Mouse (Mus musculus) liver, adult 2 months (tissue): ENCODE measurements around the gene Smim26.

Source experiments
- CTCF ChIP-seq: fragments of 200-500 bp; IDR thresholded peaks from 2 replicates; pipeline ENCODE4 v1.5.1; 2011; ENCODE audit warnings: low read depth, low read length, control low read depth
- POLR2A ChIP-seq: fragments of 200-500 bp; IDR thresholded peaks from 2 replicates; pipeline ENCODE4 v1.6.1; 2011; ENCODE audit warnings: low read length, control low read depth; ENCODE audit not compliant: insufficient read depth; ENCODE audit errors: extremely low read depth

GRCm38 (mm10) chr2:144550529-144550928, 43.3 kb upstream of the Smim26 start, which contains the start of gene Rbbp9:
- 0 out of 2 replicates have a peak, but pooled peaks have one; percentile 24 for TF ChIP-seq POLR2A
- TF ChIP-seq CTCF: no peak
